Mouse (Mus musculus): ENCODE results near the gene Hspb1. TPM values are rescaled to one million over a fixed set of nuclear protein-coding genes. Genes with fewer than 3 reads are reported as not detected.

Hspb1 gene
- polyA plus RNA-seq, 1 experiment from 2014 or later: 827 TPM

DNA sequence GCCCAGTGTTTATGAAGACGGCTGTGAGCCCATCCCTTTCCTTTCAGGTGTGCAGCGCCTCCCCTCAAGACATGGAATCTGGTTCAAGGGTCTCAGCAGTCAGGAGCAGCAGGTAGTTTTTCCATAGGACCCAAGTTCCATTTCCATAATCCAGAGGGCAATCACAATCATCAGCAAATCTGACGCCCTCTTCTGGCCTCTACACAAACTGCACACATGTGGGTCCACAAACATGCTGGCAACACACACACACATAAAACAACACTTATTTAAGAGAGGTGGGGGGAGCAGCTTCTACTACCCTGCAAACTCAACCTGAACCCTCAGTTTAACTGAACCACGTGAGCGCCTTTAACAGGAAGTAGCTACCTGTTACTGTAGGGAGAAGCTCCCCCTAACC lies 30.9 kb downstream of the Hspb1 start:
- no peak for ATAC-seq (replicated peaks; ENCODE audit: insufficient number of reproducible peaks, low FRiP score, low TSS enrichment)
- no peak overlapping the region for H3K4me3 ChIP-seq (ENCODE audit: low read depth, low read length)
- H3K9ac ChIP-seq (ENCODE audit: low read depth, low read length): no peak overlapping the region
- no peak overlapping the region for H3K27ac ChIP-seq (ENCODE audit: low read depth, low read length)
- peaks cover 20% of the 10 kb centered on the region for H3K4me1 ChIP-seq (ENCODE audit: control insufficient read depth, insufficient read depth, low read length)
- no peaks in the 10 kb centered on the region for H3K27me3 ChIP-seq (ENCODE audit: control insufficient read depth, insufficient read depth, low read length)
- H3K4me2 ChIP-seq: no peak overlapping the region
- H3K36me3 ChIP-seq (ENCODE audit: control insufficient read depth, insufficient read depth, low read length): peaks cover 42% of the 10 kb centered on the region
- no peaks in the 10 kb centered on the region for H3K9me3 ChIP-seq (replicated peaks; ENCODE audit: control insufficient read depth, low read length)
- WGBS (ENCODE audit: insufficient replicate concordance): 92% methylated on average over 5 of the region's 5 CpGs

DNA sequence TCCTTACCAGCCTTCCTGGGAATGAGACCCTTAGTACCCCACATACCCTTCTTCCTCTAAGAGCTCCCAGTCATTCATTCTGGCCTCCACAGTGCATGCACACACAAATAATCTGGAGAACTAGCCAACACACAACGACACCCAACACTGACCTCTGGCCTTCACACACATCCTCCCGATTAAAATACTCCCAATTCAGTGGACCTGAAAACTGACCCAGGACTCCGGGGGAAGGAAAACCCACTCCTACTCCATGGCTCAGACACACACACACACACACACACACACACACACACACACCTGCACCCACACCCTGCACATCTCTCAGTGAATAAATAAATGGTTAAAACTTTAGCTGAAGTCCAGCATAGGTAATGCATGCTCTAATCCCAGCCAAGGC lies 32.2 kb downstream of the Hspb1 start:
- peaks cover 45% of the 10 kb centered on the region for H3K36me3 ChIP-seq (ENCODE audit: control insufficient read depth, insufficient read depth, low read length)

DNA sequence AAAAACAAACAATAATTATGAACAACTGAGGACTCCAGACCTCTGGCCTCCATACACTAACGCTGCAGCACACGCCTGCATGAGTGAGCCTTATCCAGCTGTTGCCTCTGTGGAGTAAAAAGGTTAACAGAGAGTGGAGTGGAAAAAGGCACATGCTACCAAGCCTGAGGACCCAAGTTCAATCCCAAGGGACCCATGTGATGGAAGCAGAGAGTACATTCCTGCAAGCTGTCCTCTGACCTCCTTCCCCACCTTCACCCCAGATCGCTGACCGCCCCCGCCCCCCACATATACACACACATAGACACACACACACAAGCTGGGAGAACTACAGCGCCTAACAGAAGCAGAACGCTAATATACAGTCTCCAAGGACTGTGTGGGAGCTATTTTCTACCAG lies 36.2 kb downstream of the Hspb1 start:
- no peak for ATAC-seq (replicated peaks; ENCODE audit: insufficient number of reproducible peaks, low FRiP score, low TSS enrichment)
- H3K4me3 ChIP-seq (ENCODE audit: low read depth, low read length): no peak overlapping the region
- no peaks in the 10 kb centered on the region for H3K4me1 ChIP-seq (ENCODE audit: control insufficient read depth, insufficient read depth, low read length)
- no peak overlapping the region for H3K27ac ChIP-seq (ENCODE audit: low read depth, low read length)
- no peaks in the 10 kb centered on the region for H3K27me3 ChIP-seq (ENCODE audit: control insufficient read depth, insufficient read depth, low read length)
- H3K4me2 ChIP-seq: no peak overlapping the region
- no peak overlapping the region for H3K9ac ChIP-seq (ENCODE audit: low read depth, low read length)
- peaks cover 42% of the 10 kb centered on the region for H3K36me3 ChIP-seq (ENCODE audit: control insufficient read depth, insufficient read depth, low read length)
- no peaks in the 10 kb centered on the region for H3K9me3 ChIP-seq (replicated peaks; ENCODE audit: control insufficient read depth, low read length)
- WGBS (ENCODE audit: insufficient replicate concordance): 91% methylated on average over 7 of the region's 7 CpGs

More for the DNA sequence above, 32.2 kb downstream of the Hspb1 start:
- H3K9ac ChIP-seq (ENCODE audit: low read depth, low read length): no peak overlapping the region
- 91% methylated on average over 3 of the region's 3 CpGs for WGBS (ENCODE audit: insufficient replicate concordance)
- H3K27me3 ChIP-seq (ENCODE audit: control insufficient read depth, insufficient read depth, low read length): no peaks in the 10 kb centered on the region
- H3K9me3 ChIP-seq (replicated peaks; ENCODE audit: control insufficient read depth, low read length): no peaks in the 10 kb centered on the region
- H3K4me1 ChIP-seq (ENCODE audit: control insufficient read depth, insufficient read depth, low read length): 0 out of 2 replicates have a peak, but pooled peaks cover 8% of the 10 kb centered on the region
- ATAC-seq (replicated peaks; ENCODE audit: insufficient number of reproducible peaks, low FRiP score, low TSS enrichment): no peak
- H3K27ac ChIP-seq (ENCODE audit: low read depth, low read length): no peak overlapping the region
- no peak overlapping the region for H3K4me3 ChIP-seq (ENCODE audit: low read depth, low read length)
- H3K4me2 ChIP-seq: no peak overlapping the region

DNA sequence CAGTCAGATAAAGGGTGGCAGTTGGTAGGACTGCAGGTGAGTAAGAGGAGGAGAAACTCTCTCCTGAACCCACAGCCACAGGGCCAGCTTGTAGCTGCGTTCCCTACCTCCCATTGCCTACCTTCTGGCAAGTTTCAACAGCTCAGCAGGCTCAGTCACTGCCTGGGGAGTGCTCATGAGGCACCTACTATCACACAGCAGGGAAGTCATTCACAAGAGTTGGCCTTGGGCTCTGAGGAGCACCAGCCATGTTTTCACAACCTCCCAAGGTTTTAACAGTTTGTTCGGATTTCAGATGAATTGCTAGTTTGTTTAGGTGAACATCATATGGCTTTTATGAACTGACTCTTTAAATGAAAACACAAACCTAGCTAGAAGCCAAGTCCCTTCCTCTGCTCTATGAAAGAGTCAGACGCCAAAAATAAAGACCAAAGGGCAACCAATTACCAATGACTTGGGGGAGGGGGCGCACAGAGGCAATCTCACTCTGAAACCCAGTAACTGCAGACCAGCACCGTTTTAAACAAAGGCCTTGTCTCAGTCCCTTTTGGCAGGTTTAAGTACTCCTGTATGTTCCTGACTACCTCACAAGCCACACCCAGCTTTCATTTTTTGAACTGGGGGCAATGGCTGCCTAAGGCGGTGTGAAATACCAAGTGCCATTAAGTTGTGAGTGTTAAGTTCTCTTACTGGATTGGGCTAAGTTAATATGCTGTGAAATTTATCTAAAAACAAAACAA lies 42.1 kb downstream of the Hspb1 start:
- Histone ChIP-seq H3K27ac (ENCODE audit: low read depth, low read length) (no peak overlapping the region), H3K36me3 (ENCODE audit: control insufficient read depth, insufficient read depth, low read length) (peaks cover 29% of the 10 kb centered on the region), H3K4me1 (ENCODE audit: control insufficient read depth, insufficient read depth, low read length) (peaks cover 2% of the 10 kb centered on the region; the same call in 1 of the 2 replicates), H3K9me3 (replicated peaks; ENCODE audit: control insufficient read depth, low read length) (no peaks in the 10 kb centered on the region), H3K9ac (ENCODE audit: low read depth, low read length) (no peak overlapping the region), H3K4me2 (no peak overlapping the region), H3K4me3 (ENCODE audit: low read depth, low read length) (no peak overlapping the region), H3K27me3 (ENCODE audit: control insufficient read depth, insufficient read depth, low read length) (no peaks in the 10 kb centered on the region)
- 69% methylated on average over 6 of the region's 6 CpGs for WGBS (ENCODE audit: insufficient replicate concordance)
- ATAC-seq (replicated peaks; ENCODE audit: insufficient number of reproducible peaks, low FRiP score, low TSS enrichment): no peak

DNA sequence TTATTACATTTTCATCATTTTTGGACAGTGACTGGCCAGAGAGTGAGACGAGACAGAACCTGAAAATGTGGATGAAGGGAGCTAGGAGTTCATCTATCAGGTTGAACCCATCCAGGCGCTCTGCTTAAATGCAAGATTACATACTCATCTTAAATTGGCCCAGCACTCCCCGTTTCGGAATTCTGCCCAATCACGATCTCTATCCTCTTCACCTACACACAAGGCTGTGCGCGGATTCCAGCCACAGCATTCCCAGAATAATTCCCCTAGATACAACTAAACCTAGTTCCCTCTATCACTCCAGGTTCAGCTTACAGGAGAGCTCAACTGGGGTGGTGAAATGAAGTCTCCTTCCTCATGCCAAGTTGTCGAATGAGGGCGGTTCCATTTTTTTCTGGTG lies 43.8 kb downstream of the Hspb1 start:
- H3K9ac ChIP-seq (ENCODE audit: low read depth, low read length): 0 out of 2 replicates have a peak overlapping the region, but pooled peaks have one; percentile 12
- 84% methylated on average over 9 of the region's 9 CpGs for WGBS (ENCODE audit: insufficient replicate concordance)
- ATAC-seq (replicated peaks; ENCODE audit: insufficient number of reproducible peaks, low FRiP score, low TSS enrichment): no peak
- H3K27me3 ChIP-seq (ENCODE audit: control insufficient read depth, insufficient read depth, low read length): no peaks in the 10 kb centered on the region
- no peak overlapping the region for H3K4me3 ChIP-seq (ENCODE audit: low read depth, low read length)
- H3K27ac ChIP-seq (ENCODE audit: low read depth, low read length): no peak overlapping the region
- H3K36me3 ChIP-seq (ENCODE audit: control insufficient read depth, insufficient read depth, low read length): peaks cover 24% of the 10 kb centered on the region
- no peaks in the 10 kb centered on the region for H3K9me3 ChIP-seq (replicated peaks; ENCODE audit: control insufficient read depth, low read length)
- H3K4me2 ChIP-seq: no peak overlapping the region
- peaks cover 8% of the 10 kb centered on the region; the same call in 1 of the 2 replicates for H3K4me1 ChIP-seq (ENCODE audit: control insufficient read depth, insufficient read depth, low read length)

DNA sequence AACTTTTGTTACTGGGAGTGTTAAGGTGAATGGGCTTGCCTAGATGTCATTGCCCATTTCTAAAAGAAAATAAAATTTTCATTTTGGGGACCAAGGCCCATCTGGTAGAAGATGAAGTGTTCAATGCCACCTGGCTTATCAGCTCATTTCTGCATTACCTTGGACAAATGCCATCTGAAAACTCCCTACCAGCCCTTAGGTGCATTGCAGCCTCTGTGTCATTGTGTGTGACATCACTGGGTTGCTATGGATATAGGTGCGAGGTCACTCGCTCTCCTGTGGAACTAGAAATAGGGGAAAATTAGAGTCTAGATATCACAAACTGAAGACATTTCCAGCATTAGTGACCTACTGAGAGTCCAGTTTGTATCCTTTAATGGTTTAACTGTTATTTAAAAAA lies 44.6 kb downstream of the Hspb1 start:
- H3K4me1 ChIP-seq (ENCODE audit: control insufficient read depth, insufficient read depth, low read length): peaks cover 8% of the 10 kb centered on the region; the same call in 1 of the 2 replicates
- 71% methylated on average over 2 of the region's 2 CpGs for WGBS (ENCODE audit: insufficient replicate concordance)

DNA sequence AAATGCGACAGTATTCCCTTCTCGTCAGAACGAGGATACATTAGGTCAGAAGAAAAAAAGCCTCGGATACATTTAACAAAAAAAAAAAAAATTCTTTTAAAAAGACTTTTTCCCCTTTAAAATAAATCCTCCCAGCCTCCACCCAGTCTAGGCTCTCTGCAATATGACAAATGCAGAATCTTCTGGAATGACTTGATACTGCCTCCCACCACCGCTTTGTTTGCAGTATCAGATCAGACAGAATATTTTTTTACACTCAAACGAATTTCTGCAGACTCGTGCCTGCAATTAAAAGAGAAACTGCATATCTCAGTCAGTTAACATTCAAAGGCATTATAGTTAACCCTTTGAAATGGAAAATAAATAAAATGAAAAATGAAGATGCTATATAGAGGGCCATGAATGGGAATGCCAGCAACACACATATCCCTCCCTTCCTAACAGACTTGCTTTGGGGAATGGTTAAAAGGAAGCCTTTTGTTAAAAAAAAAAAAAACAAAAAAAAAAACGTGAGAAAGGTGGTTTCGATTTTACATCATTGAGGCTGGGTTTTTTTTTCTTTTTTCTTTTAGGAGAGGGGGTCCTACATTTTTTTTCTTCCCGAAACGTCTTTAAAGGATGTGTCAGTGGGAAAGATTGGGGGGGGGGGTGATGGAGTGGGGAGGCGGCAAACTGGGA lies 45.6 kb downstream of the Hspb1 start:
- H3K36me3 ChIP-seq (ENCODE audit: control insufficient read depth, insufficient read depth, low read length): peaks cover 19% of the 10 kb centered on the region
- H3K9ac ChIP-seq (ENCODE audit: low read depth, low read length): peak overlapping the region; percentile 97
- H3K4me2 ChIP-seq: peak overlapping the region; percentile 79
- peak overlapping the region; percentile 97 for H3K4me3 ChIP-seq (ENCODE audit: low read depth, low read length)
- 12% methylated on average over 12 of the region's 12 CpGs for WGBS (ENCODE audit: insufficient replicate concordance)
- H3K27me3 ChIP-seq (ENCODE audit: control insufficient read depth, insufficient read depth, low read length): no peaks in the 10 kb centered on the region
- peak overlapping the region; percentile 98 for H3K27ac ChIP-seq (ENCODE audit: low read depth, low read length)
- no peak for ATAC-seq (replicated peaks; ENCODE audit: insufficient number of reproducible peaks, low FRiP score, low TSS enrichment)
- no peaks in the 10 kb centered on the region for H3K9me3 ChIP-seq (replicated peaks; ENCODE audit: control insufficient read depth, low read length)
- peaks cover 8% of the 10 kb centered on the region; the same call in 1 of the 2 replicates for H3K4me1 ChIP-seq (ENCODE audit: control insufficient read depth, insufficient read depth, low read length)

More for the DNA sequence above, 44.6 kb downstream of the Hspb1 start:
- ATAC-seq (replicated peaks; ENCODE audit: insufficient number of reproducible peaks, low FRiP score, low TSS enrichment): no peak
- Histone ChIP-seq H3K27ac (ENCODE audit: low read depth, low read length) (no peak overlapping the region), H3K9ac (ENCODE audit: low read depth, low read length) (no peak overlapping the region), H3K4me3 (ENCODE audit: low read depth, low read length) (no peak overlapping the region), H3K4me2 (peak overlapping the region; percentile 79; the same call in 1 of the 2 replicates), H3K27me3 (ENCODE audit: control insufficient read depth, insufficient read depth, low read length) (no peaks in the 10 kb centered on the region), H3K36me3 (ENCODE audit: control insufficient read depth, insufficient read depth, low read length) (peaks cover 19% of the 10 kb centered on the region), H3K9me3 (replicated peaks; ENCODE audit: control insufficient read depth, low read length) (no peaks in the 10 kb centered on the region)

DNA sequence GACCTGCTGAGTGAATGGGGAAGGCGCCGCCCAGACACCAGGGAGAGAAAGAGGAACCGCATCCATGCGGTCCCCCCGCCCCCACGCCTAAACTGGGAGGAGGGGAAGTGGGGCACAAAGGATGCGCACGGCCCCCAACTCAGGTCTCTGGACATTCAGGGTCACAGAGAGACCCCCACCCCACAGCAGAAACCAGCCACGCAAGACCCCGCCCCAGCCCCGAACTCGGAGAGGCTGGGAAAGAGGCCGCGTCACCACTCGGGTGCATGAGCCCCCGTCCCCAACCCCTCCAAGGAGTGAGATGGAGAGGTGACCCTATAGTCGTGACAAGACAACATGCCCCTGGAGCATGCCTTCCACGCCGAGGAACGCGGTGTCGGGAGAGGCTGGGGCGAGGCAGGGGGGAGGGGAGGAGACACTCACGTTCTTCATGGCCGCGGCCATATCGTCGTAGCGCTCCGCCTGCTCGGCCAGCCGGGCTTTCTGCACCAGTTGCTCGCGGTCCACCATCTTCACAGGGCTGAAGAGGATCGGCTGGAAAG lies 46.3 kb downstream of the Hspb1 start:
- H3K4me2 ChIP-seq: peak overlapping the region; percentile 79
- H3K4me1 ChIP-seq (ENCODE audit: control insufficient read depth, insufficient read depth, low read length): peaks cover 8% of the 10 kb centered on the region; the same call in 1 of the 2 replicates
- no peaks in the 10 kb centered on the region for H3K27me3 ChIP-seq (ENCODE audit: control insufficient read depth, insufficient read depth, low read length)
- ATAC-seq (replicated peaks; ENCODE audit: insufficient number of reproducible peaks, low FRiP score, low TSS enrichment): peak; percentile 63
- peaks cover 19% of the 10 kb centered on the region for H3K36me3 ChIP-seq (ENCODE audit: control insufficient read depth, insufficient read depth, low read length)
- H3K4me3 ChIP-seq (ENCODE audit: low read depth, low read length): peak overlapping the region; percentile 97
- peak overlapping the region; percentile 97 for H3K9ac ChIP-seq (ENCODE audit: low read depth, low read length)
- H3K27ac ChIP-seq (ENCODE audit: low read depth, low read length): peak overlapping the region; percentile 98
- H3K9me3 ChIP-seq (replicated peaks; ENCODE audit: control insufficient read depth, low read length): no peaks in the 10 kb centered on the region
- under 1% methylated on average over 35 of the region's 35 CpGs for WGBS (ENCODE audit: insufficient replicate concordance)
